Mouse (Mus musculus) heart, postnatal 10 days (tissue): ENCODE data around the gene Tmem43. TPM values are rescaled to one million over a fixed set of nuclear protein-coding genes. Genes with fewer than 3 reads are reported as not detected.

Source experiments
- DNase-seq, 2 experiments: peaks; one replicate each; pipeline ENCODE4 v3.0.0; 2021
- intact Hi-C: fragments of 180-260 bp; cut with DNase I; formaldehyde crosslinking; loops from one replicate; pipeline ENCODE4 v1.15.1; 2025
- total RNA-seq, 2 experiments: library from RNA; stranded (reverse); gene quantifications; 2 replicates each; pipeline ENCODE4 v1.2.3; 2021

Tmem43 gene
- total RNA-seq, 2 experiments from 2014 or later: 27.0 to 28.4 TPM

DNA sequence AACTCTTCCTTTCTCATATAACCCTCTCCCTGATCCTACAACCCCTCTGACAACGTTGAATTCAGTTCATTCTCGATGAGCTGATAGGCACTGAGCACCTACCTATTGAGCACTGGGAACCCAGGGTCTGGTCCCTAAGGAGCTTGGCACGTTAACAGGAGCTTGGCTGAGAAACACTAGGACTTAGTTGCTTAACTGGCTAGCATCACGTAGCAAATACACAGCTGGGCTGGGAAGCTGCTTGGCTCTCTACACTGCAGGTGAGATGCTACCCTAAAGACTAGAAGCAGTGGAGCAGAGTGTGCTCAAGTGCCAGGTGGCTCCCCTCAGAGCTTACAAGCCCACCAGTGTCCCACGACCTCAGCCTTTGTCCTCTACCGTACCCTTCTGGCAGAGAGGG, 59.2 kb downstream of the Tmem43 start:
- DNase-seq: no peak

DNA sequence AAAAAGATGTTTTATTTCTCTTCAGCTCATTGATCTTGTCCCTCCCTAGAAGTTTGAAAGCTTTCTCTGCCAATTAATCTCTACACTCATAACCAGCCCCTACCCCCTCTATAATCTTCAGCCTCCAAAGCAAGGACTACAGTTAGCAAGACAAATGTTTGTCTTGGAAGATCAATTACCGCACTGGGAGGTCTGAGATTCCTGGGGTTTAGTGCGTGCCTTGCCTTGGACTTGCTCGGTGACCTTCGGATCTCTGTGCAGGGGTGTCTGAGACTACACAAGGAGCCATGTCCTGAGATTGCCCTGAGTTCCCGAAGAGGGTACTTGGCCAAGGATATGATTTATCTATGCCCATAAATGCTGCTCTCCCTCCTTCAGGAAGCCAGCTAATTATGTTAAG, 59.9 kb downstream of the Tmem43 start:
- intact Hi-C loops: loop anchor here (2.0 kb wide), 1 partner anchor 319 kb away; no protein-coding TSS in a partner anchor
- no peak for DNase-seq

More for the DNA sequence above, 59.2 kb downstream of the Tmem43 start:
- intact Hi-C loops: loop anchor here (2.0 kb wide), 1 partner anchor 320 kb away; no protein-coding TSS in a partner anchor

DNA sequence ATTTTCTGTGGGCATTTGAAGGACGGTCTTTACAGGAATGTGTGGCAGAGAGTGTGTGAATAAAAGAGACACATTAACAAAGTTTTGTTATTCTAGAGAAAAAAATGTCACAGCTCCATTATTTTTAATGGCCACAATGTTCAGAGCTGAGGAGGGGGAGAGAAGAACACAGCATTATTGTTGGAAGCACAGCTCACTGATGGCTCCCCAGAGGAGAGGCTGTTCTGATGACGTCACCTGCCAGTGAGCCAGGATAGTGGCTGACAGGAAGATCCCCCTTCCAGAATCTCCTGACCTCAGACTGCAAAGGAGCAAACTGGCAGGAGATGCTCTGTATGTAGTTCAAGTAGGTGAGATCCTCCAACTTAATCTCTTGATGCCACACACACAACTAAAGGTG, 60.3 kb downstream of the Tmem43 start:
- DNase-seq: no peak
- intact Hi-C loops: loop anchor here (2.0 kb wide), 1 partner anchor 319 kb away; no protein-coding TSS in a partner anchor

DNA sequence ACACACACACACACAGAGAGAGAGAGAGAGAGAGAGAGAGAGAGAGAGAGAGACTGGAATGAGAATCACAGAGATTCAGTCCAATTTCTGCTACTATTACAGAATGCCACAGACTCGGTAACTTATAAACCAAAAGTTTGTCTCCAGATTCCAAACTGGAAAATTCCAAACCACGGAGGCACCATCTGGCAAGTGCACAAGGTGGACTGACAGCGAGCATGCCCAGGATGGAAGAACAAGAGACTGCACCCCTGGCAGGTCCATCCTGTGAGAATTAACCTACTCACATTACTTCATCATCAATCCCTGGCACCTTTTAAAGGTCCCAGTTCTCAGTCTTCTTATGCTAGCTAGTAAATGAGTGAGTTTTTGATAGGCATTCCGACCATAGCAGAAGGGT, 60.8 kb downstream of the Tmem43 start:
- intact Hi-C loops: no loop called here
- DNase-seq: no peak

DNA sequence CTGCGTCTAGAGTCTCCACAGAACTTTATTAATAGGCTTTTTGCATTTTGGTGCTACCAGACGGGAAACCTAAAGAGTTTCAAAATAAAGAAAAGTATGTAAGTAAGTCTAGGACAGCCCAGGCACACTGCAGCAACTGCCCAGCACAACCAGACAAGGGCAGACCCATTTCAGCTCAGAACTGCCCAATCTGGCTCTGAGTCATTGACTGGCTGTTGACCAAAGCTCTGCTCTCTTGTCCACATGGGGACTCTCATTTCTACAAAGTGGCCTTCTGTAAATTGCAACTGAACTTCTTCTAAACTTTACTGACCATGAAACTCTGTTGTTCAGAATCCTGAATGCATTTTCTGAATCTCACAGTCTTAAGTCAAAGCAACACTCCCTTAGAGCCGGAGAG, 61.7 kb downstream of the Tmem43 start:
- no peak for DNase-seq
- intact Hi-C loops: no loop called here

DNA sequence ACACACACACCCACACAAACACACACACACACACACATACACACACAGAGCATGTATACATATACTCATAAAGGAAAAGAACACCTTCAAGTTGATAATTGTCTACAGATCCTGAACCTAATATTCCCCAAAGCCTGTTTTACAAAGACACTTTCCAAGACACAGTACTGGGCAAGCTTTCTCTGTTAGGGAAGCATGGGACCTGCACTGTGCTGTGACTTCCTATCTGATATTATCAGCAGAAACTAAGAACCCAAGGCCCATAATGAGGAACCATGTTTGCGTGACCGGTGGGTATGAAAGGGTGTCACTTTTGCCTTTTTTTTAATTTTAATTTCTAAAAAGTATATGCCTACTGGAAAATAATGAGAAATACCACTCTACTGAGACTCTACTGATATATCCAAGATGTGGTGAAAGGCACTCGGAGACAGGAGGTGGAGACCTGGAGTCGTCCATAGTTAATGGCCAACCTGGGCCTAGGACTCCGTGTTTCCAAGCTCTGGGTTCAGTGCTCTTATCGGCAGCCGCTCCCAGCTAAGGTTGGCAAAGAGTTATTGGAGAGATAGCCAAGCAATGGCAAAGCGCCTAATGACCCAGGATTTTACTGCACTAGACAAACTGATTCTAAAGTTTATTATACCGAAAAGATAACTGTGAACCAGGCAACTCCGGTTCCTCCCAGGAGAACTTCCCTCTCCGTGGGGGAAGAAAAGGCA, 62.7 kb downstream of the Tmem43 start:
- no peak for DNase-seq
- intact Hi-C loops: no loop called here

Other genes starting within 250 kb of the Tmem43 start
- gene Wnt7a, start 62.3 kb upstream of the Tmem43 start, total RNA-seq: under 1 TPM in 1 of 2 experiments, not detected in 1; 0.45 TPM
- 10 to 100 TPM; 16.9 to 17.4 TPM for gene Chchd4, start 157 bp upstream of the Tmem43 start, total RNA-seq
- gene Xpc, start 42.2 kb downstream of the Tmem43 start, total RNA-seq: 10 to 100 TPM in 1 of 2 experiments, 1 to 10 TPM in 1; 9.9 to 11.4 TPM
- gene Lsm3, start 42.2 kb downstream of the Tmem43 start, total RNA-seq: 10 to 100 TPM; 64.7 to 69.5 TPM
- 100 to 1,000 TPM; 160 to 173 TPM for gene Slc6a6, start 210.3 kb downstream of the Tmem43 start, total RNA-seq